Mouse (Mus musculus): ENCODE results near the gene Ap1b1. TPM values are rescaled to one million over a fixed set of nuclear protein-coding genes. Genes with fewer than 3 reads are reported as not detected.

Ap1b1 gene
- polyA plus RNA-seq, 2 experiments = 58.8 to 64.1 TPM

DNA sequence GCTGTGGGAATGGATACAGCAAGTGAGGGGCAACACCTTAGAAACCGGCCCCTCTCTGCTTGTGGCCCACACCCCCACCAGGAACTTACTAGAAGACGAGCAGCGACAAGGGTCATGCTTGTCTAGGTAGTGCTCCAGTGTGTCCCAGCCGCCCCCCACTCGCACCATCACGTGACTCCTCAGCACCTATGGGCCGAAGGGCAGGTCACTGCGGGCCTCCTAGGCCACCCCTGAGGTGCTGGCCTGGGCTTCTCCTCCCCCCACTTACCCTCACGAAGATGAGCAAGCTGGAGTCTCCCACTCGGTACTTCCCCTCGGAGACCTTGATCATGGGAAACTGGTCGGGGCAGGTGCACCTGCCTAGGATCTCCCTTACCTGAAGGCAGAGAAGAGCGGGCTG lies 75.7 kb downstream of the Ap1b1 start:
- no peak overlapping the region for H3K27ac ChIP-seq
- no peak for ATAC-seq (ENCODE audit: insufficient read depth)
- no peak overlapping the region for H3K9ac ChIP-seq (replicated peaks)
- WGBS (ENCODE audit: insufficient replicate concordance) = 28% methylated on average over 13 of the region's 13 CpGs
- H3K4me3 ChIP-seq (ENCODE audit: insufficient read depth in 1 of 2, low read depth in 2 of 2, low read length in 2 of 2) = peak overlapping the region in 1 of 2 experiments; percentile 22; a peak in 1 of 4 replicates
- DNase-seq (ENCODE audit: low read depth in 3 of 3, low spot score in 3 of 3) = no peak
- TF ChIP-seq EP300 (IDR thresholded peaks at IDR 0.05; ENCODE audit: low read depth) = no peak
- TF ChIP-seq CTCF (IDR thresholded peaks at IDR 0.05; ENCODE audit: low read depth) = no peak
- no peaks in the 10 kb centered on the region for H3K36me3 ChIP-seq (replicated peaks; ENCODE audit: control insufficient read depth, insufficient read depth, low read depth)
- peak overlapping the region; percentile 51 for H3K4me2 ChIP-seq (ENCODE audit: low read depth)
- H3K4me1 ChIP-seq (replicated peaks; ENCODE audit: control insufficient read depth in 2 of 2, insufficient read depth in 2 of 2, low read length in 1 of 2) = peaks cover 5 to 6% of the 10 kb centered on the region in 2 experiments; a peak in 2 of 4 replicates
- H3K27me3 ChIP-seq (ENCODE audit: control insufficient read depth, insufficient read depth, low read length) = peaks cover 72% of the 10 kb centered on the region
- H3K9me3 ChIP-seq (ENCODE audit: control insufficient read depth, low read length) = no peaks in the 10 kb centered on the region

DNA sequence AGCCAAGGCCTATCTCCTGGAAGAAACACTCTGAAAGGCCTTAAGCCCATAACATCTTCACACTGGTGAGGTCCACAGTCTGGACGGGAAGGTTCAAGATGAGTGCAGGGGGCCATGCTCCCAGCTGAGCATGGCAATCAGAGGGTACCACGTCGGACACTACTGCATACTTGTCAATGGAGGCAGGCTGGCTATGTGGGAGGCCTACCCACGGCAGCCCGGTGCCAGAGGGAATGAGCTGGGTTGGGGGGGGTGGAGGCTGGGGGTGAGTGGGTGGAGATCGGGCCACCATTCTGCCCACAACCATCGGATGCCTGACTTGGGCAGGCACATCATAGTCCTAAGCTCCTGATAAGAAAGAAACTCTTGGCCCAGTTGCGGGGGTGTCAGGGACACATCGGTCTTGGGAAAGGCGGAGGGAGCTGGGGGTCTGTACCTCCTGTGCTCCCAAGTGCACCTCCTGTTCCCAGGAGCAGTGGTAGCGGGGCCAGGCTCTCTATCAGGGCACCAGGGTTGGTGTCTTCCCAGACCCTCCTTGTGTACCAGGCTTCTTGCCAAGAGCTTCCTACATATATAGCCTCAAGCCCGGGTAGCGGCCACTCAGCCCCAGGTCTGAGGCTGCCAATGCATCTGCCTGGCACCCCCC lies 76.4 kb downstream of the Ap1b1 start:
- H3K27ac ChIP-seq = no peak overlapping the region
- ATAC-seq (ENCODE audit: insufficient read depth) (no peak), DNase-seq (ENCODE audit: low read depth in 3 of 3, low spot score in 3 of 3) (no peak)
- H3K4me2 ChIP-seq (ENCODE audit: low read depth) = no peak overlapping the region
- 71% methylated on average over 13 of the region's 13 CpGs for WGBS (ENCODE audit: insufficient replicate concordance)
- peaks cover under 1% of the 10 kb centered on the region; the same call in 1 of the 2 replicates for H3K36me3 ChIP-seq (replicated peaks; ENCODE audit: control insufficient read depth, insufficient read depth, low read depth)
- H3K9ac ChIP-seq (replicated peaks) = no peak overlapping the region
- peaks cover 65% of the 10 kb centered on the region for H3K27me3 ChIP-seq (ENCODE audit: control insufficient read depth, insufficient read depth, low read length)
- H3K4me1 ChIP-seq (replicated peaks; ENCODE audit: control insufficient read depth in 2 of 2, insufficient read depth in 2 of 2, low read length in 1 of 2) = peaks cover 5 to 6% of the 10 kb centered on the region in 2 experiments; a peak in 2 of 4 replicates
- TF ChIP-seq EP300 (IDR thresholded peaks at IDR 0.05; ENCODE audit: low read depth) = no peak
- TF ChIP-seq CTCF (IDR thresholded peaks at IDR 0.05; ENCODE audit: low read depth) = no peak
- H3K4me3 ChIP-seq (ENCODE audit: insufficient read depth in 1 of 2, low read depth in 2 of 2, low read length in 2 of 2) = no peak overlapping the region
- no peaks in the 10 kb centered on the region for H3K9me3 ChIP-seq (ENCODE audit: control insufficient read depth, low read length)

DNA sequence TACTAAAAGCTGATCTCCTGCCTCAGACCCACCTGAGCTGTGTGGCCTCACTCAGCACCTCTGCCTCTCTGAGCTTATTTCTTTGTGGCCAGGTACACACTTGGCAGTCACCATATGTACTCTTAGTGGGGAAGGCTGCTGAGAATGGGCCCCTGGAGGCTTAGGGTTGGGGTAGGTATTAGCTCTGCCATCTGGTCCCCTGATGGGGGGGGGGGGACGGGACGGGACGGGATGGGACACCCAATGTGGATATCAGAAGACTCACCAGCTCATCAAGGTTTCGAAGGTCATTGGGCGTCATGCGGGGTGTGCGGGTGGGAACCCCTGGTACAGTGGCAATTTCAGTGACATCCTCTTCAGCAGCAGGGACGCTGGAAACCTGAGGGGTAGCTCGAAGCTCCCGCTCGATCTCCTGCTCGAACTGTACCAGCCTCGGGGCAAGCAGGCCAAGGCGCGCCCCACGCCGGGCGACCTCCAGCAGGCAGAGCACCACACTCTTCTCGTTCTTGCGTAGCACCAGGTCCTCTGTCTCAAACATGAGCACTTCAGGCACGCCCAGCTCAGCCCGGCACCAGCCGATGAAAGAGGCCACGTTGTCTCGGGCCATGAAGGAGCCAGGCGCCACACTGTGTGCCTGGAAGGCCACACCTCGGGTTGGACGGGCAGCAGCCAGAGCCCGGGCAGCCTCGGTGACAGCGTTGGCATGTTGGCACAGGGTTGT lies 77.1 kb downstream of the Ap1b1 start:
- peak overlapping the region in 1 of 2 experiments; percentile 63; a peak in 2 of 4 replicates for H3K4me3 ChIP-seq (ENCODE audit: insufficient read depth in 1 of 2, low read depth in 2 of 2, low read length in 2 of 2)
- peaks cover 6% of the 10 kb centered on the region for H3K36me3 ChIP-seq (replicated peaks; ENCODE audit: control insufficient read depth, insufficient read depth, low read depth)
- no peaks in the 10 kb centered on the region for H3K9me3 ChIP-seq (ENCODE audit: control insufficient read depth, low read length)
- no peak overlapping the region for H3K27ac ChIP-seq
- H3K4me2 ChIP-seq (ENCODE audit: low read depth) = peak overlapping the region; percentile 77
- H3K4me1 ChIP-seq (replicated peaks; ENCODE audit: control insufficient read depth in 2 of 2, insufficient read depth in 2 of 2, low read length in 1 of 2) = peaks cover 5 to 8% of the 10 kb centered on the region in 2 experiments; a peak in 2 of 4 replicates
- no peak for DNase-seq (ENCODE audit: low read depth in 3 of 3, low spot score in 3 of 3)
- H3K27me3 ChIP-seq (ENCODE audit: control insufficient read depth, insufficient read depth, low read length) = peaks cover 58% of the 10 kb centered on the region
- ATAC-seq (ENCODE audit: insufficient read depth) = no peak
- WGBS (ENCODE audit: insufficient replicate concordance) = 65% methylated on average over 31 of the region's 31 CpGs
- H3K9ac ChIP-seq (replicated peaks) = no peak overlapping the region
- TF ChIP-seq CTCF (IDR thresholded peaks at IDR 0.05; ENCODE audit: low read depth) = no peak

DNA sequence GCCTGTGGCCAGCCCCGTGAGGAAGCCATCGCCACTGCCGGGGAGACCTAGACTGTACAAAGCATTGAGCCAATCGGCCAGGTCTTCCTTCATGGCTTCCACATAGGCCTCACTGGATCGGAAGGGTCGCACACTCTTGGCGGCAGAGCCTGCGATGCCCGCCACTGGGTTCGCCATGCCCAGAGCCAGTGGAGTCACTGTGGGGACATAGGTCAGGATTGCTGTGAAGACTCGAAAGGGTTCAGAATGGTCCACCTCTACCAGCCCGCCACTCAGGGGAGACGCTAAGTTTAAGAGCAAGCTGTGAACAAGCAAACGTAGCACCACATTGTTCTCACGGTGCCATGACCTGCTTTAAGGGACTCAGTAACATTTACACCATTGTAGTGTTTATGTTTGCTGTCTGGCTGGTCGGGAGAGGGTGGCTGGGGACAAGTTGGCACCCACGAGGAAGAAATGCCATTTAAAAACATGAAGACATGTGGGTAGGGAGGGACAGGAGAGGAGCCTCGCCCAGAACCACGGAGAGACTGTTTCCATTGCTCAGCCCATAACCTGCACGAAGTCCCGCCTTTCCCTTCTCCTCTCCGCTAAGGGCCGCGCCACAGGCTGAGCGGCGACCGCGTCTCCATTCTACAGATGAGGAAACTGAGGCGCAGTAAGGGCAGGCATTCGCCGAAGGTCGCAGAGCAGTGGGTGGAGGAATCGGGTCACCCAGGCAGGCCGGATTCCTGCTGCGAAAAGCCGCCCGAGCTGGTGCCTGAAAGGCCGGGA lies 77.8 kb downstream of the Ap1b1 start:
- WGBS (ENCODE audit: insufficient replicate concordance) = 24% methylated on average over 38 of the region's 38 CpGs
- ATAC-seq (ENCODE audit: insufficient read depth) = no peak; the same call in 1 of the 2 replicates

More for the DNA sequence above, 77.8 kb downstream of the Ap1b1 start:
- peak overlapping the region; percentile 63 to 78 for H3K4me3 ChIP-seq (ENCODE audit: insufficient read depth in 1 of 2, low read depth in 2 of 2, low read length in 2 of 2)
- H3K27me3 ChIP-seq (ENCODE audit: control insufficient read depth, insufficient read depth, low read length) = peaks cover 50% of the 10 kb centered on the region
- peak overlapping the region; percentile 62 for H3K9ac ChIP-seq (replicated peaks)
- no peak for DNase-seq (ENCODE audit: low read depth in 3 of 3, low spot score in 3 of 3)
- peak overlapping the region; percentile 77 for H3K4me2 ChIP-seq (ENCODE audit: low read depth)
- peaks cover 5 to 10% of the 10 kb centered on the region in 2 experiments; a peak in 2 of 4 replicates for H3K4me1 ChIP-seq (replicated peaks; ENCODE audit: control insufficient read depth in 2 of 2, insufficient read depth in 2 of 2, low read length in 1 of 2)
- TF ChIP-seq EP300 (IDR thresholded peaks at IDR 0.05; ENCODE audit: low read depth) = no peak
- no peak for TF ChIP-seq CTCF (IDR thresholded peaks at IDR 0.05; ENCODE audit: low read depth)
- no peak overlapping the region for H3K27ac ChIP-seq
- peaks cover 13% of the 10 kb centered on the region for H3K36me3 ChIP-seq (replicated peaks; ENCODE audit: control insufficient read depth, insufficient read depth, low read depth)
- no peaks in the 10 kb centered on the region for H3K9me3 ChIP-seq (ENCODE audit: control insufficient read depth, low read length)

Measured in liver, embryonic 14.5 days (tissue).